In the genomic region with DNA sequence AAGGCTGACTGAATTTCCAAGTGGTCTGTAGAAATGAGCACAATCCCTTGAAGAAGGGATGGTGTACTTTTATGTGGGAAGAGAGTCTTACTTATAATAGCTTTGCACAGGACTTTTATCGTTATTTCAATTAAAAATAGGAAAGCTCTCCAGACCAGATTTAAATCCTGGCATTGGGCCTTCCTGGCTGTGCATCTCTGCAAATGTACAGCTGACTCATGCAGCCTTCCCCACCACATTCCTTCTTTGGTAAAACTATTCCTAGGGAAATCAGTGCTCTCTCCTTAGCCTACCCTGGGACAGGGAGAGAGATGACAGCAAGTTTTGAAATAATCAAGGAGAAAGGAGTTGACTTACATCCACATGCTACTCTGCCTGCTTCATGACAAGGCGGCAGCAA, we compare ENCODE assay signal across 16 mouse cellular contexts. TPM values are rescaled to one million over a fixed set of nuclear protein-coding genes. Genes with fewer than 3 reads are reported as not detected.
DNase-seq lines count a peak whose midpoint lies in the region; ATAC-seq lines count a peak whose summit lies in the region.
"Had no signal": no experiment of that assay in that cellular context is flagged by ENCODE, and none has a peak within 500 bp of the region (broad histone marks: within the 10 kb centered on the region; RNA-seq: fewer than 3 reads in every experiment).

No protein-coding gene starts in this region.

- H3K36me3 ChIP-seq in hindbrain, embryonic 12.5 days: peaks cover 29% of the 10 kb centered on the region; the same call in 1 of the 2 replicates

- ATAC-seq in hindbrain, embryonic 12.5 days (ENCODE audit: low FRiP score): no peak
- ATAC-seq in erythroid progenitor cell, adult 5-6 weeks (replicated peaks; ENCODE audit: low FRiP score, poor library complexity, severe bottlenecking): no peak

- H3K9ac ChIP-seq in hindbrain, embryonic 12.5 days: no peak overlapping the region

- no peak overlapping the region for H3K4me3 ChIP-seq in hindbrain, embryonic 12.5 days
- H3K4me3 ChIP-seq: forebrain, embryonic 10.5 days had no signal

- H3K27me3 ChIP-seq in hindbrain, embryonic 12.5 days: no peaks in the 10 kb centered on the region

- H3K4me1 ChIP-seq in hindbrain, embryonic 12.5 days: no peaks in the 10 kb centered on the region
- H3K4me1 ChIP-seq: forebrain, embryonic 10.5 days had no signal

- intact Hi-C loops in left cerebral cortex, postnatal 4 days (cut with DNase I): no loop called here
- intact Hi-C loops in left cerebral cortex, postnatal 36 days (cut with DNase I): loop anchor here (5.0 kb wide), 2 partner anchors 35 to 55 kb away; partner anchors contain the start of gene Ndrg3

- H3K9me3 ChIP-seq in hindbrain, embryonic 12.5 days (replicated peaks): no peaks in the 10 kb centered on the region
- H3K9me3 ChIP-seq: forebrain, embryonic 10.5 days; G1E had no signal

- DNase-seq in cerebellum, postnatal 25 days: peak; percentile 40 to 56
- DNase-seq in cerebellum, postnatal 10 days: no peak
- DNase-seq in left cerebral cortex, adult 11 months (ENCODE audit: low spot score): peak; percentile 70
- DNase-seq in left cerebral cortex, postnatal 4 days: no peak
- peak; percentile 71 to 72 for DNase-seq in left cerebral cortex, postnatal 36 days (ENCODE audit: low spot score in 2 of 2)
- DNase-seq in telencephalon, adult 2 months (ENCODE audit: low read depth, low spot score): peak; percentile 93
- DNase-seq: B cell, adult 2 months; cerebellum, postnatal 36 days; gastrocnemius, postnatal 36 days; heart, postnatal 14 days; lung, postnatal 4 days; thymus, postnatal 14 days had no signal

- 90% methylated on average over 2 of the region's 2 CpGs for WGBS in hindbrain, embryonic 12.5 days

- H3K4me2 ChIP-seq in hindbrain, embryonic 12.5 days (replicated peaks): no peak overlapping the region

- no peak overlapping the region for H3K27ac ChIP-seq in hindbrain, embryonic 12.5 days
- H3K27ac ChIP-seq: forebrain, embryonic 10.5 days had no signal

RNA-seq across cellular contexts. Expression of gene Sla2, which starts 50.8 kb away (rescaled TPM):
- total RNA-seq in left cerebral cortex, postnatal 4 days (2021): under 1 TPM in 1 of 2 experiments, not detected in 1; 0.12 TPM
- under 1 TPM; 0.45 to 0.57 TPM for total RNA-seq in left cerebral cortex, postnatal 36 days (2021)
- 0.23 and 0.34 TPM in 2 replicates for polyA plus RNA-seq in hindbrain, embryonic 12.5 days (2016; fragmentation: Nextera tagmentation; extraction: Ambion mirVana)
- total RNA-seq in erythroid progenitor cell, adult 5-6 weeks (2015; ENCODE audit: low replicate concordance): 0.72 TPM in 1 of 2 replicates, not detected in the other
- total RNA-seq in erythroid progenitor cell, adult 5-6 weeks (2017; ENCODE audit: low replicate concordance): 0.26 and 0.68 TPM in 2 replicates

RNA-seq across cellular contexts. Expression of gene Ndrg3, which starts 54.1 kb away (rescaled TPM):
- total RNA-seq in left cerebral cortex, postnatal 4 days (2021): 100 to 1,000 TPM; 267 to 276 TPM
- total RNA-seq in left cerebral cortex, postnatal 36 days (2021): 100 to 1,000 TPM; 495 to 546 TPM
- 55.6 and 58.7 TPM in 2 replicates for polyA plus RNA-seq in hindbrain, embryonic 12.5 days (2016; fragmentation: Nextera tagmentation; extraction: Ambion mirVana)
- 16.6 and 21.4 TPM in 2 replicates for total RNA-seq in erythroid progenitor cell, adult 5-6 weeks (2015; ENCODE audit: low replicate concordance)
- total RNA-seq in erythroid progenitor cell, adult 5-6 weeks (2017; ENCODE audit: low replicate concordance): 11.7 and 14.6 TPM in 2 replicates

Comparison
In these comparisons a context has a peak if more than half of its experiments do, and no peak if none do; other contexts are left out.
1. DNase-seq: peak in cerebellum, postnatal 25 days (2 of 2), left cerebral cortex, adult 11 months (single experiment), left cerebral cortex, postnatal 36 days (2 of 2) and telencephalon, adult 2 months (single experiment); none in cerebellum, postnatal 10 days (0 of 2) and left cerebral cortex, postnatal 4 days (single experiment).
2. RNA of gene Ndrg3, which starts 54.1 kb away (total RNA-seq): 495 to 546 TPM in left cerebral cortex, postnatal 36 days and 267 to 276 TPM in left cerebral cortex, postnatal 4 days; 11.7 to 21.4 TPM in erythroid progenitor cell, adult 5-6 weeks; every median in the first group is over 10 times any median in the second.